Mouse (Mus musculus): ENCODE results near the gene Igfn1.

Igfn1 gene

GRCm38 (mm10) chr1:136006292-136006748 lies at the start of gene Igfn1:
Igfn1 (minus strand) TSS chr1:136006342.
- DNase-seq: no peak

GRCm38 (mm10) chr1:136055771-136056170 lies 49.6 kb upstream of the Igfn1 start:
- no peak for DNase-seq

GRCm38 (mm10) chr1:136052547-136052946 lies 46.4 kb upstream of the Igfn1 start, which contains the start of gene Cacna1s:
Cacna1s (plus strand) TSS chr1:136052750.
- DNase-seq: no peak

GRCm38 (mm10) chr1:136051465-136051864 lies 45.3 kb upstream of the Igfn1 start:
- DNase-seq: peak in 1 of 2 experiments; percentile 8

- DNase-seq: peak in 1 of 2 experiments; percentile 11
Measured at GRCm38 (mm10) chr1:136051013-136051315, 44.8 kb upstream of the Igfn1 start.

GRCm38 (mm10) chr1:136050312-136051012 lies 44.3 kb upstream of the Igfn1 start, which contains the start of gene Ascl5:
Ascl5 (plus strand) TSS chr1:136050804.
- no peak for DNase-seq

GRCm38 (mm10) chr1:136047894-136048293 lies 41.8 kb upstream of the Igfn1 start:
- DNase-seq: no peak

- DNase-seq: no peak
Measured at GRCm38 (mm10) chr1:136047432-136047831, 41.3 kb upstream of the Igfn1 start.

- peak; percentile 12 to 15 for DNase-seq
Measured at GRCm38 (mm10) chr1:136045774-136046173, 39.6 kb upstream of the Igfn1 start.

- DNase-seq: no peak
Measured at GRCm38 (mm10) chr1:136040874-136041273, 34.7 kb upstream of the Igfn1 start.

GRCm38 (mm10) chr1:136040452-136040851 lies 34.3 kb upstream of the Igfn1 start:
- no peak for DNase-seq

- no peak for DNase-seq
Measured at GRCm38 (mm10) chr1:136038746-136039538, 32.8 kb upstream of the Igfn1 start.

GRCm38 (mm10) chr1:136032961-136033360 lies 26.8 kb upstream of the Igfn1 start:
- no peak for DNase-seq

- no peak for DNase-seq
Measured at GRCm38 (mm10) chr1:136031697-136032096, 25.6 kb upstream of the Igfn1 start.

- DNase-seq: no peak
Measured at GRCm38 (mm10) chr1:136030201-136030600, 24.1 kb upstream of the Igfn1 start.

- DNase-seq: peak; percentile 32 to 50
Measured at GRCm38 (mm10) chr1:136018390-136019189, 12.4 kb upstream of the Igfn1 start.

GRCm38 (mm10) chr1:136017907-136018313 lies 11.8 kb upstream of the Igfn1 start:
- peak; percentile 81 to 85 for DNase-seq

GRCm38 (mm10) chr1:136017307-136017706 lies 11.2 kb upstream of the Igfn1 start:
- DNase-seq: no peak

GRCm38 (mm10) chr1:136014796-136015502 lies 8.8 kb upstream of the Igfn1 start:
- DNase-seq: no peak

- DNase-seq: no peak
Measured at GRCm38 (mm10) chr1:136013513-136013912, 7.4 kb upstream of the Igfn1 start.

GRCm38 (mm10) chr1:136010247-136010646 lies 4.1 kb upstream of the Igfn1 start:
- DNase-seq: no peak

GRCm38 (mm10) chr1:136008159-136008533 lies 2.0 kb upstream of the Igfn1 start:
- no peak for DNase-seq
